Mouse (Mus musculus): ENCODE results near the gene Rpl9-ps6.
"Not testable (repeated sequence)": the region's sequence is repeated elsewhere in the genome, so short reads cannot be mapped to it uniquely, and the experiment has no call there.

The Rpl9-ps6 gene

GRCm38 (mm10) chr19:32481511-32481910, 15.1 kb upstream of the Rpl9-ps6 start:
- DNase-seq (ENCODE audit: low spot score), result no peak

GRCm38 (mm10) chr19:32480791-32481442, 14.5 kb upstream of the Rpl9-ps6 start:
- no peak for DNase-seq (ENCODE audit: low spot score)

- DNase-seq (ENCODE audit: low spot score), result no peak
Observed at GRCm38 (mm10) chr19:32480255-32480654, 13.9 kb upstream of the Rpl9-ps6 start.

- DNase-seq (ENCODE audit: low spot score), result no peak
Observed at GRCm38 (mm10) chr19:32476712-32477052, 10.3 kb upstream of the Rpl9-ps6 start.

- no peak for DNase-seq (ENCODE audit: low spot score)
Observed at GRCm38 (mm10) chr19:32476016-32476711, 9.8 kb upstream of the Rpl9-ps6 start.

GRCm38 (mm10) chr19:32470570-32471263, 4.3 kb upstream of the Rpl9-ps6 start:
- DNase-seq (ENCODE audit: low spot score), result no peak

GRCm38 (mm10) chr19:32470059-32470497, 3.7 kb upstream of the Rpl9-ps6 start:
- DNase-seq (ENCODE audit: low spot score), result peak; percentile 77

- DNase-seq (ENCODE audit: low spot score), result no peak
Observed at GRCm38 (mm10) chr19:32467325-32467724, 947 bp upstream of the Rpl9-ps6 start.

- DNase-seq (ENCODE audit: low spot score), result no peak
Observed at GRCm38 (mm10) chr19:32465228-32465627, 1.1 kb downstream of the Rpl9-ps6 start.

- DNase-seq (ENCODE audit: low spot score), result no peak
Observed at GRCm38 (mm10) chr19:32463037-32463436, 3.3 kb downstream of the Rpl9-ps6 start.

- DNase-seq (ENCODE audit: low spot score), result not testable (repeated sequence)
Observed at GRCm38 (mm10) chr19:32457631-32458030, 8.7 kb downstream of the Rpl9-ps6 start.

- no peak for DNase-seq (ENCODE audit: low spot score)
Observed at GRCm38 (mm10) chr19:32456744-32457143, 9.6 kb downstream of the Rpl9-ps6 start.

GRCm38 (mm10) chr19:32452231-32452630, 14.1 kb downstream of the Rpl9-ps6 start:
- no peak for DNase-seq (ENCODE audit: low spot score)

GRCm38 (mm10) chr19:32448931-32449330, 17.4 kb downstream of the Rpl9-ps6 start:
- DNase-seq (ENCODE audit: low spot score), result no peak

GRCm38 (mm10) chr19:32441568-32441967, 24.8 kb downstream of the Rpl9-ps6 start:
- DNase-seq (ENCODE audit: low spot score), result no peak

- DNase-seq (ENCODE audit: low spot score), result no peak
Observed at GRCm38 (mm10) chr19:32439356-32439755, 27.0 kb downstream of the Rpl9-ps6 start.

GRCm38 (mm10) chr19:32425856-32426255, 40.5 kb downstream of the Rpl9-ps6 start:
- DNase-seq (ENCODE audit: low spot score), result no peak

- DNase-seq (ENCODE audit: low spot score), result no peak
Observed at GRCm38 (mm10) chr19:32424706-32425105, 41.7 kb downstream of the Rpl9-ps6 start.

GRCm38 (mm10) chr19:32419069-32419468, 47.3 kb downstream of the Rpl9-ps6 start:
- no peak for DNase-seq (ENCODE audit: low spot score)

- DNase-seq (ENCODE audit: low spot score), result no peak
Observed at GRCm38 (mm10) chr19:32416692-32417317, 49.6 kb downstream of the Rpl9-ps6 start.

Measured in embryo, embryonic 10.5 days (tissue).